Mouse (Mus musculus): ENCODE measurements around the gene Dsel.

Gene Dsel

DNA sequence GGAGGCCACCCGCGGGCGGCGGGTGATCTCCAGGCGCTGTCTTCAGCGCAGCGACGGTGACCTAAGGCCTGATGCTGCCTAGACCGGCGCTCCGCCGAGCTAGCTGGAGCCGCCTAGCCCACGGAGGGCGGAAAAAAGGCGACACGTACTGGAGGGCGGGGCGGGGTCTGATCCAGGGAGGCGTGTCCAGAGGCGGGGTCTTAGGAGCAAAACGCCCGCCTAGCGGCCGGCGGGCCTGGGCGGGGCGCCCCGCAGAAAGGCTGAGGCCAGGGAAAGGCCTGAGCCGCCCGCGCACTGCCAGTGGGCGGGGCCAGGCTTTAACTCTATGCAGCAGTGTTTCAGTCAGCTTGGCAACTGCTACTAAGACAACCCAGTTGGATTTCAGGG is at the start of gene Dsel:
TSS of gene Dsel (minus strand) at position 140 of the 387 bp plus-strand sequence.
- peak; percentile 95 for DNase-seq

DNA sequence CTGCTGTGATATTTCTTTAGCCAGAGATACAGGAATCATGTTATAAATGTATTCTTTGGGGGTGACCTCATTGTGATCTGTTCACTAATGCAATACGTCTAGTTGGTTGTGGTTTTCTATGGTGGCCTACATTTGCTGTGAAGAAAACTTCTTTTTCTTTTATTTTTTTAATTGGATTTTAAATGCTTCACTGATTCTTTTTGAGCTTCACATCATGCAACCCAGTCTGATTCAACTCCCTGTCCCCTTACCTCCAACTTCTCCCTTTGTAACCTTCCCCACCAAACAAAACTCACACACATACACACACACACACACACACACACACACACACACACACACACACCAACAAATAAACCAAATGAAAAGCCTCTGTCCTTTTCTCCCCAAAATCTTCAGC is 46.7 kb upstream of the Dsel start:
- DNase-seq: no peak

DNA sequence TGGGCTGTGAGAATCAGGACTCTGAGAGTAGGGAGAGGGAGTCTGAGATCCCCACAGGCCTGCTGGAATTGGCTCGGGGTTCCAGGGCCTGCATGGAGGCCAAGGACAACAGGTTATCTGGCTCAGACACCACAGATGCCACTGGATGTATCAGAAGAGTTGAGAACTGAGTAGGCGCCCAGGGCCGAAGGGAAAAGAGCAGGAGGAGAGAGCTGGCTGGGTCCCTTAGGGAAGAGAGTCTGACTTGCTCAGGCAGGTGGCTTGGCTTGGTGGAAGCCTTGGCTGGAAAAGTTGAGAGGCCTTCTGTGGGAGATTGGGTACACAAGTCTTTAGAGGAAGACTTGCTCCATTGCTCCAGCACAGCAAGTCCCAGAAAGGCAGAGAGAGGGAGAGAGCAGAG is 18.6 kb upstream of the Dsel start:
- no peak for DNase-seq

DNA sequence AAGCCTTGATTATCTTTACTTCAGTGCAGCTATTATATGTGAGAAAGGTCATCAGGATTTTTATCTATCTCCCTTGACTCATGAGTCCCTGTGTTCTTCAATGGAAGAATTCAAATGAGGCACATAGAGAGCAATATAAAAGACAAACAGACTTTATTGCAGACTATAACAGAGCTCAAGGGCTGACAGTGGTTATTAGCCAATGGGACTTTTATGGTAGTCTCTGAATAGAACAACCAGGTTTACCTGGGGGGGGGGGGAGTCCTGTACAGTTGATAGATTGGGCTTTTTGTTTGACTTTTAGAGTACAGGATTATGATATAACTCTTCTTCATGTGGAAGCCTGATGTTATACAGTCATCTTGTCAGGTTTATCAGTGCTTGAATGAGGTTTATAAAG is 11.1 kb upstream of the Dsel start:
- no peak for DNase-seq

DNA sequence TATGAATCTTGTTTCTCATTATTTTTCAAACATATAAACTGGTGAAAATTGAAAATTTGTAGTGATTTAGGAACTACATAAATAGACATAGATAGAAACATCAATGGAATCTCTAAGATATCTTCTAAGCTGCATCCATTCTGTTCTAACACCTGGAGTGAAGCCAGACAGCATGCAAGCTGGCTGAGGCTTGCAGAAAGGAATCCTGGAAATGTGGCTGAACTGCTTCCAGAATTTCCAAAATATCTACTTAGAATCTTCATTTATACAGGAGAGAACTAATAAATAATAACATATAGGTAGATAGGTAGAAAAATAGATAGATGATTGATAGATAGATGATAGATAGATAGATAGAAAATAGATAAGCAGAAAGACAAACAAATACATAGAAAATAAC is 8.5 kb upstream of the Dsel start:
- no peak for DNase-seq

DNA sequence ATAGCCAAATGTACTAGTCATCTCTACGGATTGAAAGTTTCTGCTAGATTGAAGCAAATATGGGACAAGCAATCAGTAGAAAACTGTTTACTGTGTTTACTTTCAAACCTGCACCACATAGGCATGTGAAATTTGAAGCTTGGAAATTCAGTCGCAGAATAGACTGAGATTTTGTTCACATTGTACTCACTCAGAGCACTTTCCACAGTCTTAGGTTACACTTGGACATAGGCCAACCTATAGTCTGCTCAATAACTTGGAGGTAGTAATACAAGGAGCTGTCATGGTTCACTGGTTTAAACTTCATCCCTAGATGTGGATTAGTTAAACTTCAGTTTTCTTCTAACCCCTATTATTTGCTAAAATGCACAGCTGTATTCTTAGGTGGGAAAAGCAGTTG is 749 bp upstream of the Dsel start:
- DNase-seq: no peak

DNA sequence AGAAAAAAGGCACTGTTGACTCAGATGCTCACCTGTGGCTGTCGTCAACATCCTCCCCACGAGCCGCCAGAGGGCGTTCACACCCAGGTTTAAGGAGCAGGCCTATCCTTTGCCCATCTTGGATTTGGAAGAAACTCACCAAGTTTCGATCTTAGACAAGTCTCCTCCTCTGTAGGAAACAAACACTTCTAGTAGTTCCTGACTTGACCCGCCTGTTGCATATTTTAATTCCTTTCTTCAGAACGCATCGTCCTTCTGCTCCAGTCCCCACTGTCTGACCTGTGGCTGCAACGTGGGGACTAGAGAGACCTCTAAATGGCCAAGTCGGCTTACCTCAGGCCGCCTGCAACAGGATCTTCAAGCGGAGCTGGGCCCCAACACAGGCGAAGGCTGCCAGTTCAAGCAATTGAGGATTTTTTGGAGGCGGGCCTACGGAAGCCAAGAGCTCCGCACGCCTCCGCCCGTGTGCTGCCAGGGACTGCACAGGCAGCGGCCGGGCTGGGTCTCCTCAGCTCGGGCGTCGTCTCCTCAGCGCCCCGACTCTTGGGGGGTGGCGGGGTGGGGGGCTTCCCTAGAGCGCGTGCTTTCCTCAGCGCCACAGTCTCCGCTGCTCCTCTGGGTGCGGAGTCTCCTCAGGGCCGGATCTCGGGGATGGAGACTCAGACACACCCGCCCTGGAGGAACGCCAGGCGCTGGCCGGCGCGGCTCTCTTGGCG is 497 bp downstream of the Dsel start:
- DNase-seq: peak; percentile 80

DNA sequence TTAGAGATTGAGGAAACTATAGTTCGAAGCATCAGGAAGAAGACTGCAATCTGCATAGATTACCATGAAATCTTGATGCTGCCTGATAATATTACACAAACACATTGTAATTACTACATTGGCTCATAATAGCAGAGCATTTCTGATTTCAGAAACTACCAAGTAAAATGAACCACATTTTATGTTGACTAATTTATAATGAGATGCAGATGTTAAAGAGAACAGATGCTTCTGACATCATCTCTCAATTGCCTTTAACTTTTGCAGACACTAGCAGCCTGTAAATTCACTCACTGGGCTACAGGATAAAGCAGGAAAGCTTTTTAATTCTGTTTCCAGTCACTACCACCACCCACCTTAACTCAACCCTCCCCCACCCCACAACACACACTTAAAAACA is 6.9 kb downstream of the Dsel start:
- DNase-seq: no peak

DNA sequence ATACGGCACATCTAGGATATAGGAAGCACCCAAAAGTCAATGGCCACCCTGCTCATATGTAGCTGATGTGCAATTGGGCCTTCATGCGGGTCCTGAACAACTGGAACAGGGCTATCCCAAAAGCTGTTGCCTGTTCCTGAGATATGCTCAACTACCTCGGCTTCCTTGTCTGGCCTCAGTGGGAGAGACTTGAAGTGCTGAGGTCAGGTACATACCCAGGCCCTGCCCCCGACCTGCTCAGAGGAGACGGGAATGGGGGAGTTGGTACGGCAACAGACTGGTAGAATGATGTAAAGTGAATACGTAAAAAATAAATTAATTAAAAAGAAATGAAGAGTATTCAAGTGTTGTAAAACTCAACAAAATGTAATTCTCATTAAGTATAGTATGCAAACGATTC is 12.3 kb downstream of the Dsel start:
- DNase-seq: no peak

DNA sequence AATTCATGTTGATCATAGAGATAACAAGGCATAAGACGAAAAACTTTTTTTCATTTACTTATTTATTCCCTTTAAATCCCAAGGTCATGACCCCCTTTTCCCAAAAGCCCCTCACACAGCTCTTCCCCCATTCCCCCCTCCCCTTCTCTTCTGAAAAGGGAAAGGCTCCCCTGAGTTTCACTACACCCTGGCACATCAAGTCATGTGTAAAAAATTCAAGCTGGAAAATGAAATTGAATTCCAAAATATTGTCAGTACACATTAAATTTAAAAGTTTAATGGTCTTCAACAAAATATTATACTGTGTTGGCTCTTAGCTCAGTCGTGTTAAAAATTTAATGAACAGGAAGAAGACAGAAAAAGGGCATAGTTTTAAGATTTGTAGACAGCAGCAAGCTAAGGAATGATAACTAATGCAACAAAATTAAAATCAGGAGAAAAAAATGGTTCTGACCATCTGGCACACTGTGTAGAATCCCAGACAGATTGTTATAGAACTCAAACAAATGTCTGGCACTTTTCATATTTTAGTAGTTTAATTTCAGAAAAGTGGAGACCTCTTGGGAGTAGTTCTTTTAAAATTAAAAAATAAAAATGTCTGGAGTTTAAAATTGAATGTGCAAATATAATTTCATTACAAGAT is 31.0 kb downstream of the Dsel start:
- no peak for DNase-seq
